Mouse (Mus musculus) gastrocnemius, postnatal 10 days (tissue): ENCODE results near the gene Fbxo27. TPM values are rescaled to one million over a fixed set of nuclear protein-coding genes. Genes with fewer than 3 reads are reported as not detected.
A peak's percentile ranks its signal among the peaks of the same experiment; 100 is the strongest.

ENCODE experiments used
- DNase-seq: peaks from one replicate; pipeline ENCODE4 v3.0.0; 2021; ENCODE audit warnings: mixed read lengths
- total RNA-seq, 2 experiments: library from RNA; stranded (reverse); gene quantifications; 2 replicates each; pipeline ENCODE4 v1.2.3; 2021

Gene Fbxo27
- total RNA-seq, 2 experiments from 2014 or later: 1.1 to 1.7 TPM

DNA sequence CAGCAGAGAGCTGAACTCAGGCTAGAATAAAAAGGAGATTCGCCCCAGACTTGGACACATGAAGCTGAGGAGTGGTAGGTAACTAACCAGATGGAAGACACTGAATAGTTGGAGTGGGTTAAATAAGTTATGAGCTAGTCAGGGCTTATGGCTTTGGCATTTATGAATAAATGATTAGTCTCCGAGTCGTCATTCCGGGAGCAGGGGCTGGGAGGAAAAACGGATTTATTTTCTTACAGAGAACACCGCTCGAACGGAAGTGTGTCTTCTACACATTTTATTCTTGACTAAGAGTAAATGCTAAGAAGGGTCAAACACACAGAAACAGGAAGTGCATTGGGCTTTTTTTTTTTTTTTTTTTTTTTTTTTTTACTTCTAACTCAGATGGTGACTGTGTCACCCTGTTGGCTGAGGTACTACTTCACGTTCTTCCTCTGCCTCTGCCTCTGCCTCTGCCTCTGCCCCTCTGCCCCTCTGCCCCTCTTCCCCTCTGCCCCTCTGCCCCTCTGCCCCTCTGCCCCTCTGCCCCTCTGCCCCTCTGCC is 10.0 kb downstream of the Fbxo27 start:
- DNase-seq: no peak

DNA sequence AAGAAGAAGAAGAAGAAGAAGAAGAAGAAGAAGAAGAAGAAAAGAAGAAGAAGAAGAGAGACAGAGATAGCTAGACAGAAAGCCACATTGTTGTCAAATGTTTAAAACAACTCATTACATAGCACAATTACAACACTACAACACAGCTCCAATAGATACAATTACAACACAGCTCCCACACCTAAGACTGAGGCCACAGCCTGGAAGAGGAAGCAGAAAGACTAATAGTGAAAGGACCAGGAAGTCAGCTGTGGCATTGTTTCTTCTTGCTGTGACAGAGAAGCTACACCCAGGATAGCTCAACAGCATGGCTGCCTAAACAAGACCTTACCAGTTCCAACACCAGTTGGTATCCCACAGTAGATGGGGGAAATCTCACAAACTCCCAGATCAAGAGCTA is 16.8 kb downstream of the Fbxo27 start:
- DNase-seq: no peak

DNA sequence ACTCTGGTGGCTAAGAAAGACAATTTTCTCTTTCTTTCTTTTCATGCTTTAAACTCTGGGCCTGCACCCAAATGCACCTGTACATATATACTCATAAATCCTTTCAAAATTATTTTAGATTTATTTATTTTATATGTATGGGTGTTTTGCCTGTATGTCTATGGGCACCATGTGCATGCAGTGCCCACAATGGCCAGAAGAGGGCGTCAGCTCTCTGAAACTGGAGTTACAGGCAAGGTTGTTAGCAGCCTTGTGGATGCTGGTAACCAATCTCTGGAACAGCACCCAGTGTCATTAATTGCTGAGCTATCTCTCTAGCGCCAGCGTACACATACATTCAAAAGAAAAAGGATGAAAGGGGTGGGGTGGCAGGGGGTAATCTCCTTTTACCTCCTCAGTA is 18.3 kb downstream of the Fbxo27 start:
- DNase-seq: no peak

DNA sequence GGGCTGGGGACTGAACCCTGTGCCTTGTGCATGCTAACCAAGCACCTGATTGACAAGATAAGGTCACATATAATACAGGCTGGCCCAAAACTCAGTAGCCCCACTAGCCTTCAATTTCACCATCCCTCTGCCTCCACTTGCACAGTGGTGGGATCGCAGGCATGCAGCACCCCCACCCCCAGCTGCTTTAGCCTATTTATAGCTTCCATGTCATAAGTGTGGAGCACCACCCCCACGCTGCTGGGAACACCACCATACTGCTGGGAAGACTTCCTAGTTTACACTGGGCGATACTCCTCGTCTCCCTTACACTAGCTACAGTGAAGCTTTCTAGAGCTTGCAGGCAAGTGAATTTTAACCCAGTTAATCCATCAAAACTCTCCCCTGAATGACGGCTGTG is 22.0 kb downstream of the Fbxo27 start:
- DNase-seq: no peak

DNA sequence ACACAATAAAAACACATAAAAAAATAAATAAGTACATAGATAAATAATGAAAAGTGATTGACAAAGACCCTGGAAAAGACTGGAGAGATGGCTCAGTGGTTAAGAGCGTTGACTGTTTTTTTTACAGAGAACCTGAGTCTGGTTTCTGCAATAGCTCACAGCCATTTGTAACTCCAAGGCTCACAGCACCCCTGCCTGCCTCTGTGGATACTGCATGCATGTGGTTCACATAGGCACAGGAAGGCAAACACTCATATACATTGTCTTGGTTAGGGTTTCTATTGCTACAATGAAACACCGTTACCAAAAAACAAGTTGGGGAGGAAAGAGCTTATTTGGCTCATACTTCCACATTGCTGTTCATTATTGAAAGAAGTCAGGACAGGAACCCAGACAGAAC is 22.9 kb downstream of the Fbxo27 start:
- DNase-seq: no peak

DNA sequence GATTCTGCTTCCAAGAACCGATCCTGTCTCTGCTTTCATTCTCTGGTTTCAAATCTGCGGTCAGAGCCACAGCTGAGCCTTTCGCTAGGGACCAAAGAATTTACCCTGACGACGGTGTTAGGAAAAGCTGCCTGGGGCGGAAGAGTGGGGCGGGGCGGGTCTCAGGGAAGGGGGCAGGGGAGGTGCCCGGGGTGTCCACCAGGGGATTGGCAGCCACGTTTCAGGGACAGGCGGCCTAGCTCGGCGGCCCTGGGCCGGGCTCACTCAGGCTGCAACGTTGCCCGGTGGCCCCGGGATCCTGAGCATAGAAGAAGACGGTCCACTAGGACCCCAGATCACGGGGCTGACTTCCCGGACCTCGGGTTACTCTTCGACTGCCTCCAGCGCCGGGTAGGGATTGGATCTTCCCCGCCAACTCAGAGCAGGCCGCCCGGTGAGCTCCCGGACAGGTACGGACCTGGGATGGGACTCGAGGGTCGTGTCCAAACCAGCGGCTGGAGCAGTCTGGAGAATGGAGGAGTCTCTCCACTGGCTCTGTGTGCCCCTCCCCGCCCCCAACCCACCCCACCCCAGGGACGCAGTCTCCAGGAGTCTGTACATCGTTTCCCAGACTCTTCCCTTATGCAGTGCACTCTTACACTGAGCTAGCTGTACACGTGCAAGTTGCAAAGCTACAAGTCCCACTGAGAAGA is 24.1 kb downstream of the Fbxo27 start, which contains the start of gene Fbxo17:
Gene Fbxo17, plus strand, starts transcription at position 215 of the 692 bp plus-strand sequence.
- DNase-seq: peak; percentile 75

DNA sequence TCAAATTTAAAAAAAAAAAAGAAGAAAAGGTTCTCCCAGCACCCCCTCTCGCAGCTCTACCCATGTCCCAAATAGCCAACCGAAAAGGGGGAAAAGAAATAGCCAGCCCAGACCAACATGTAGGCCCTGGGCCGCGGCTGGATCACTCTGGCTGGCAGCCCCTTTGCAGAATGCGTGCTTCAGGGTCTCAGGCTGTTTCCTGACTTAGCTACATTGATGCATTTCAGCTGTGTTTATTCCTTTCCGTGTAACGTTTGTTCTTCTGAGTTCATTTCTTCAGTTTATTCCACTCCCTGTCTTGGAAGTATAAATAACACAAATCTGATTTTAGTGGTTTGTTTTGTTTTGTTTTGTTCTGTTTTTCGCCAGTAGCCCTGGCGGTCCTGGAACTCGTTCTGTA is 25.1 kb downstream of the Fbxo27 start:
- no peak for DNase-seq

DNA sequence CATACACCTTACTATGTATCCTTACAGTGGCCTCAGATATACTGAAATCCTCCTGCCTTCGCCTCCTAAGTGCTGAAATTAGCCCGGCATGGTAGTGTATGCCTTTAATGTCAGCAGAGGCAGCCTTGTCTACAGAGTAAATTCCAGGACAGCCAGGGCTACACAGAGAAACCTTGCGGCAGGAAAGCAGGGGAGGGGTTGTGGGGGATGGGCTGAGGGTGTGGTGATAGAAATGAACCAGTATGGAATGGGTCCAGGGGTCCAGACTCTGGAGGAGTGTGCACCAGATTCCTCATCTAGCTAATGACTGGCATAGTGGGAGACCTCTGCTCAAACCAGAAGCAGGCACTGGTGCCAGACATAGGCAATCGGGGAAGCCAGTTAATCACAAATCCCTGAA is 26.5 kb downstream of the Fbxo27 start:
- DNase-seq: no peak

DNA sequence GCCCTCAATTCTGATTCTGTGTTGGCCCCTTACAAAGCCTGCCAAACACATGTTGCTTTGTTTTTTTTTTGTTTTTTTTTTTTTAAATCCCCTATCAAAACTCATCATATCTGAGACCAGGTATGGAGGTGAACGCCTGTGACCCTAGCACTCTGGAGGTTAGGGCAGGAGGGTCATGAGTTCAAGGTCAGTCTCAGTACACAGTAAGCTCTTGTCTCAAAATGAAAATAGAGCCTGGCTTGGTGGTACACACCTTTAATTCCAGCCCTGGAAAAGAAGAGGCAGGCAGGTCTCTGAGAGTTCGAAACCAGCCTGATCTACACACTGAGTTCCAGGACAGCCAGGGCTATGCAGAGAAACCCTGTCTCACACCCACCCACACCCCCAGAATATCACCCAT is 27.0 kb downstream of the Fbxo27 start:
- DNase-seq: no peak

DNA sequence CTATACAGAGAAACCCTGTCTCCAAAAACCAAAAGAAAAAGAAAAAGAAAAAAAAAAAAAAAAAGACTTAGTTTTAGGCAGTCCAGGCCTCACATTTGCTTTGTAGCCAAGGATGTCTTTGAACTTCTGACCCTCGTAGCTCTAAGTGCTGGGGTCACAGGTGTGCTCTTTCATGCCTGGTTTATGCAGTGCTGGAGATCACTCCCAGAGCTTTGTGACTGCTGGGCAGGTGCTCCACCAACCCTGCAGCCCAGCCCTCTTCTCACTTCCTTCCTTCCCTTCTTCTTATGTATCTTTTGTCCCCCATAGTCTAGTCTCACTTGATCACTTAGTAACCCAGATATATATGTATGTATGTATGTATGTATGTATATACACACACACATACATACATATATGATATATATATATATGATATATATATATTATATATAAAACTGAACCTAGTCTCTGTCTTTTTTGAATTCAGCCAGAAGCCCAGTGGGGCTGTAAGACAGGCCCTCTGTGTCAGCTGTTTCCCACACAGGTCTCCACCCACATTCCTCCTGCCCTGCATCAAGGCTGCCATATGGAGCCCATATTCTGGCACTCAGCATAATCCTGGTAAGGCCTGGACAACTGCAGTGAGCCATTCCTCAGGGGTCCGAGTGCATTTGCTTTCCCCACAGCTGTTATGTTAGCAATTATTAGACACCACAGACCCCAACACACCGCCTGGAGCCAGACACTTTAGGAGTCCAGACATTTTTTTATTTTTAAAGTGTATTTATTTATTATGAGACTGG is 28.3 kb downstream of the Fbxo27 start:
- DNase-seq: no peak

DNA sequence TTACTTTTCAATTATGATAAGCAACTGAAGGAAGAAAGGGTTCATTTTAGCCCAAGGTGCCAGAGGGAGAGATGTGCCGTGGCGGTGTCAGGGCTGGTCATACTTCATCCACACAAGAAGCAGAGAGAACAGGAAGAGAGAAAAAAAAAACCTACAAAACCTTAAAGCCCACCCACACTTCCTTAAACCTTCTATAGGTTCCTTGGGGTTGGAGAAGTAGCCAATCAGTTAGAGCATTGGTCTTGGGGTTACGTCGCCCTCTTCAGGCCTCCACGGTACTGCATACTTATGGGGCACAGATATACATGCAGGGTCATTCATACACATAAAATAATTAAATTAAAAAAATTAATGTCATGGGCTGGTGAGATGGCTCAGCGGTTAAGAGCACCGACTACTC is 29.4 kb downstream of the Fbxo27 start:
- no peak for DNase-seq

DNA sequence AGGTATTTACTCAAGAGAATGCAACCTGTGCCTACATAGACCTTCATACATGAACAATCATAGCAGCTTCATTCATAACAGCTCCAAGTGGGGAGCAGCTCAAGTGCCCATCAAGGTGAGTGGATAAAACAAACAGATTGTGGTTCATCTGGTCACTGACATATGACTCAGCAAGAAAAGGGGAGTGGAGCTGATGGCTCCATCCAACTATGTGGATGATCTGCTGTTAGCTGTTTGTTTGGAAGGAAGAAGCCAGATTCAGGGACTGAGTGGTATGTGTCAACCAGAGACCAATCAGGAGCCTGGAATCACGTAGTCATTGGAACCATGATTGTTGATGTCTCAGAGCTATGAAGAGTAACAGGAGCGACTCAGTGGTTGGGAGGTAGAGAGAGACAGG is 32.0 kb downstream of the Fbxo27 start:
- no peak for DNase-seq

DNA sequence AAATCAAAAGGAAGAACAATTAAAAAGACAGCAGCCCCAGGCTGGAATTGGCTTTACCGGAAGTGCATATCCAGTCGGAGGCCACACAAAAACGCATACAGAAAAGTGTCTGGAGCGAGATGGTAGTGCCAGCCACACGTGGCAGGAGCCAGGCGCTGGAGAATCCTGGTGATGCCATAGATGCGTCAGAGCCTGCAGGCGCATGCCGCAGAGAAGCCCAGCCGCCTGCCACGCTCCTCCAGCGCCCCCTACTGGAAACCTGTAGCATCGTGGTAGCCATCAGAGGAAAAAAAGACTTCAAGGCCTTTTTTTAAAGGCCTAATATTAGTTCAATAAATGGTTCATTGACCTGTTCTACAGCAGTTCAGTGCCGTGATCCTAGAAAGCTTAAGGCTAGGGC is 34.0 kb downstream of the Fbxo27 start:
- peak; percentile 84 for DNase-seq

DNA sequence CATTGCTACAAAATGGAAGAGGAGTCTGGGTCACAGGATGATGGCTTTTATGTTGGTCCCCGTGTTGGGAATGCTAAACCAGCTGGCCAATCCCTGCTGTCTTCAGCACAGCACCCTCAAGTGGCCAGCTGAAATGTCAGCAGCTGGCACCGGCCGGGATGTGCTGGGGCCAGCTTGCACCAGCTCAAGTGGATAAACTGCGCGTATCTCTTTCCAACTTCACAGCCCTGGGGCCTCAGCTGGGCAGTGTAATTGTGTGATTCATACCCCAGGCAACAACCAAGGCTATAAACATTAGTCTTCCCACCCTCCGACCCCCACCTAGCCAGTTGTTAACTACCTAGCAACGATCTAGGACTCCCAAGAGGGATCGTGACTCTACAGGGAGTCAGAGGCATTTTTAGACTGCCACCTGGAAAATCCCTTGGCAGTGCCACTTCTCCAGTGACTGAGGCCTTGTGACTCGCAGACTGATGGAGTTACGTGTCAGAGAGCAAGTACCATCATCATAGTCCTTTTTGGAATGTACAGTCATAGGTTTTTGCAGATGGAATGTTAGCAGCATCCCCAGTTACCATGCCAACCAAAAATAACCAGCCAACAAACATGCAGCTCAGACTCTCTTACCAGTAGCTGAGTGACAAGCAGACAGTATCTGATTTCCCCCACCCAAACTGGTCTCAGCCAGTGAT is 35.1 kb downstream of the Fbxo27 start:
- DNase-seq: peak; percentile 47

DNA sequence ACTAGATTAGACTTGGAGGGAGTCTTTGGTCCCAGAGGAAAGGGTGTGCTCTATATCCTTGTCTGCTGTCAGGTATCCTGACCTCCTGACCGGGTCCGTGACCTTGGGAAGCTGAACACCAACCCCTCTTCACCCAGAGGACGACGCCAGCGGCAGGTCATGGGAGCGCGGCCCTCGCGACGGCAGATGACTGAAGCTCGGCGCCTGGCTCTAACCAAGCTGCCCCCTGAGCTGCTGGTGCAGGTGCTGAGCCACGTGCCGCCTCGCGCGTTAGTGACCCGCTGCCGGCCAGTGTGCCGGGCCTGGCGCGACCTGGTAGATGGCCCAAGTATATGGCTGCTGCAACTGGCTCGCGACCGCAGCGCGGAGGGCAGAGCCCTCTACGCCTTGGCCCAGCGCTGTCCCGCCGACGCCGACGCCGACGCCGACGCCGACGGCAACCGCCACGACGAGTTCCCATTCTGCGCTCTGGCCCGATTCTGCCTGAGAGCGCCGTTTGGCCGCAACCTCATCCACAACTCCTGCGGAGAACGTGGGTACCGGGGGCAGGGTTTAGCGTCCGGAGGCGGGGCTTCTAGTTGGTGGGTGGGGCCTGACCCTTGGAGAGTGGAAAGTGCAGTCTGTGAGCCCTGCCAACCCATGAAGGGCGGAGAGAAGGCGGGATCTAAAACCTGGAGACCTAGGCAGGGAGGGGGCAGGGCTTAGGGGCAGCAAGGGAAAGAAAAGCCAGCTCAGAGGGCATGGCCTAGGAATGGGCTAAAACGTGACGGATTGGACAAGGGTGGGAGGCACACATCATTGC is 39.9 kb downstream of the Fbxo27 start:
- DNase-seq: peak; percentile 45

DNA sequence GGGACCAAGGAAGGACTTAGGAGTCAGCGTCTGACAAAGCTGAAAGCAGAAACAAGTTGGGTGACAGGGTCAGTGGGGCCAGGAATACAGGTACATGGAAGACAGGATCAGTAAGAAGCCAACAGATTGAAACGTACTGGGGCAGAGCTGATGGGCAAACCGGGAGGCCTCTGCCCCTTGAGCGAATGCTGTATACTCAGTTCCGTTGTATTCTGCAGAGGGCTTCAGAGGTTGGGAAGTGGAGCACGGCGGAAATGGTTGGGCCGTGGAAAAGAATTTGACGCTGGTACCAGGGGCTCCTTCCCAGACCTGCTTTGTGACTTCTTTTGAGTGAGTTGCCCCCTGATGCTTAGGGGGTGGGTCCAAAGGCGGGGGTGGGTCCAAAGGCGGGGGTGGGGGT is 40.6 kb downstream of the Fbxo27 start:
- no peak for DNase-seq

DNA sequence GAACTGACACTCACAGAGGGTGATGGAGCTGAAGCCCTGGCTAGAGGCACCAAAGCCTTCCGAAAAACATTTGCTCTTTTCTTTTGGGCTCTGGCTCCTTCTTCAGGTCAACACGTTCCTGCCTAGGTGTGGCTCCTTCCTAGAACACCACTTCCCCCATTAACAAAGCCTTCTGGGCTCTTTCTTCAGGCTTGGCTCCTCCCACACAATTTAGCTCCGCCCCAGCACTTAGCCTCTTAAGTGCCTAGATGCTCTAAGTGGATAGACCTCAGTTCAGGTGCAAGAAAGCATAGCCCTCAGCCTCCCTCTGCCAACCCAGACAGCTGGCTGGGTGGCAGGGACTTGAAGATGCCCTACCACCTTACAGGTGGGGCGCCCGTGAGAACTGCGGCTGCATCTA is 43.1 kb downstream of the Fbxo27 start:
- DNase-seq: no peak

DNA sequence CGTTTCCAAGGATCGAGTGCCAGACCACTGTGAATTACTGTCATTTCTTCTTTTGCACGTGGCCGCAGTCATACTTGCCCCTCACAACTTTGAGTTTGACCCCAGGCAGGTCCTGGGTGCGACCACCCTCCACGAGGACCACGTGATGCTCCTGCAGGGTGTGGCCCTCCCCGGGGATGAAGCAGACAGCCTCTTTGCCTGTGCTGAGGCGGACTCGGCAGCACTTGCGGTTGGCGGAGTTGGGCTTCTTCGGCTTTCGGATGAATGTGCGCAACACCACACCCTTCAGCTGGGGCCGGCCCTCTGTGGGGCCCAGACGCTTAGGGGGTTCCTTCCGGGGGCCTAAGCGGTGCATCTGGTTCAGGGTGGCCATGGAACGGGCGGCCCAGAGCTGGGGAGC is 47.2 kb downstream of the Fbxo27 start:
- no peak for DNase-seq

DNA sequence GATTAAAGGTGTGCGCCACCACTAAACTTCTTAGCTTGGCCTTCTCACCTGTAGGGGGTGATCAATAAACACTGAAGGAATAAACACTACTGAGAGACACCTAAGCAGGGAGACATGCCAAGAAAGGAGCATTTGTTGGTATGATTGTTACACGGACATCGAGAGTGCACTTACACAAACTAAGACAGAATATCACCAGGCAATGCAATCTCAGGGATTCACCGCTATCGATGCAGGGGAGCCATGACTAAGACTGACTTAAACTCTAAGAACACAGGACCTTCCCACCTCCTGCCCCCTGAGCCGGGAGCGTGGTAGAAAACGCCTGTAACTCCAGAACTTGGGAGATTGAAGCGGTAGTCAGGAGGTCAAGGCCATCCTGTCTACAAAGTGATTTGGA is 48.3 kb downstream of the Fbxo27 start:
- no peak for DNase-seq

DNA sequence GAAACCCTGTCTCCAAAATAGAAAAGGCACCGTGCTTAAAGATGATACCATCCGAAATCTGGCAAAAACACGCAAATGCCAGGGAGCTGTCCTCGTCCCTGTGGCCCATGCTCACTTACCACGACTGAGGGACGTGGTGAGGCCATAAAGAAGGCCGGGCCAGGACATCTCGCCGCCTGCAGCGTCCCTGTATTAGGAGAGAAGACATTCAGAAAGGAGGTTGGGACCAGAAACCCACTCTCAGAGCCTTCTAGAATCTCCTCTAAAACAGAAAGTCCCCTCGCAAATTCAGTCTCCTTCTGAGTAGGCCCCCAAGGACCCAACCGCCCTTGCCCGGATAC is 48.7 kb downstream of the Fbxo27 start:
- DNase-seq: no peak

DNA sequence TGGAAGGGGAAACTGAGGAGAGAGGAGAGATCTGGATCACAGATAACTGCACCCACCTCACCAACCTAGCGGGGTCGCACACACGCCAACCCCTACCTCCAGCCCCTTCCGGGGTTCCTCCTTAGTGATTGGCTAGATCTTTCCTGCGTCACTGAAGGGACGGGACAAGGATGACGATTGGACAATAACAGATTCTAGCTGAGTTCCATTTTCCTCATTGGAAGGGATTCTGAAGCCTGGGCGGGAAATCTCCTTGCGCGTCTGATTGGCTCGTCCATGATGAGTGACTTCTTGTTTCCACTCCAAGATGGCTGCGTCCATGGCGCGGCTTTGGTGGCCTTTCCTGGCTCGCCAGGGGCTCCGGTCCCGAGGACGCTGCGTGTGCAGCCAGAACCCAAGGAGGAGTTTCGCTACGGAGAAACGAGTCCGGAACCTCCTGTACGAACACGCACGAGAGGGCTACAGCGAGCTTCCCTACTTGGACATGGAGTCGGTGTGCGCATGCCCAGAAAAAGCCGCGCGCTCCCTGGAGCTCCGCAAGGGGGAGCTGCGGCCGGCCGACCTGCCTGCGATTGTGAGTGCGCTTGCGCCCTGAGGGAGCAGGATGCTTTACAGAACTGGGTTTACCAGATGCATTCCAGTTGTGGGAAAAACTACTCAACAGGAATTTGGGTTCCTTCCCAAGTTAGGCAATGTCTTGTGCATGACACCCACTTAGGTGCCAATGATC is 49.2 kb downstream of the Fbxo27 start, which contains the start of the genes Mrps12 and Sars2:
Gene Mrps12, minus strand, starts transcription at position 112 of the 730 bp plus-strand sequence.
Gene Sars2, plus strand, starts transcription at position 284 of the 730 bp plus-strand sequence.
- peak; percentile 95 for DNase-seq
